Mouse (Mus musculus) midbrain, embryonic 13.5 days (tissue): Measurements from ENCODE around the gene Rnf31. TPM values are rescaled to one million over a fixed set of nuclear protein-coding genes. Genes with fewer than 3 reads are reported as not detected.
A peak's percentile ranks its signal among the peaks of the same experiment; 100 is the strongest.

Experiments used
- ATAC-seq: fragments of 200-750 bp; cut with Nextera tagmentation; 2 replicates; pipeline ENCODE4 v1.8.0; 2017; ENCODE audit warnings: mild to moderate bottlenecking, moderate TSS enrichment, moderate library complexity
- H3K27ac ChIP-seq: fragments of 300-500 bp; sonication (generic); 2 replicates; pipeline ENCODE4 v1.5.1; 2015; ENCODE audit warnings: inconsistent platforms, mild to moderate bottlenecking, moderate library complexity
- H3K27me3 ChIP-seq: fragments of 300-500 bp; sonication (generic); 2 replicates; pipeline ENCODE4 v1.6.1; 2015; ENCODE audit warnings: mild to moderate bottlenecking, inconsistent platforms
- H3K36me3 ChIP-seq: fragments of 300-500 bp; sonication (generic); 2 replicates; pipeline ENCODE4 v1.6.1; 2015; ENCODE audit warnings: mild to moderate bottlenecking, inconsistent platforms
- H3K4me1 ChIP-seq: fragments of 300-500 bp; sonication (generic); replicated peaks from 2 replicates; pipeline ENCODE4 v1.6.1; 2015; ENCODE audit warnings: inconsistent platforms
- H3K4me2 ChIP-seq: fragments of 300-500 bp; sonication (generic); replicated peaks from 2 replicates; pipeline ENCODE4 v1.6.1; 2015; ENCODE audit warnings: moderate library complexity, mild to moderate bottlenecking, inconsistent platforms
- H3K4me3 ChIP-seq: fragments of 300-500 bp; sonication (generic); replicated peaks from 2 replicates; pipeline ENCODE4 v1.5.1; 2015; ENCODE audit warnings: mild to moderate bottlenecking, inconsistent platforms
- H3K9ac ChIP-seq: fragments of 300-500 bp; sonication (generic); replicated peaks from 2 replicates; pipeline ENCODE4 v1.6.1; 2015; ENCODE audit warnings: mild to moderate bottlenecking, inconsistent platforms
- H3K9me3 ChIP-seq: fragments of 300-500 bp; sonication (generic); 2 replicates; pipeline ENCODE4 v1.6.1; 2016; ENCODE audit warnings: mild to moderate bottlenecking, inconsistent platforms
- WGBS: fragments of 180-500 bp; shearing (Covaris S2); methylation state at CpG from one replicate; pipeline ENCODE4 v1.1.7; 2015; 5-methylcytosine and 5-hydroxymethylcytosine counted together
- polyA plus RNA-seq: library from polyadenylated mRNA; unstranded; fragments of >200 nt; fragmentation: Nextera tagmentation; extraction: Ambion mirVana; gene quantifications from 2 replicates; pipeline ENCODE4 v1.2.1, GENCODE M21; 2015

Gene Rnf31
- polyA plus RNA-seq, 1 experiment from 2014 or later: 22.0 TPM

DNA sequence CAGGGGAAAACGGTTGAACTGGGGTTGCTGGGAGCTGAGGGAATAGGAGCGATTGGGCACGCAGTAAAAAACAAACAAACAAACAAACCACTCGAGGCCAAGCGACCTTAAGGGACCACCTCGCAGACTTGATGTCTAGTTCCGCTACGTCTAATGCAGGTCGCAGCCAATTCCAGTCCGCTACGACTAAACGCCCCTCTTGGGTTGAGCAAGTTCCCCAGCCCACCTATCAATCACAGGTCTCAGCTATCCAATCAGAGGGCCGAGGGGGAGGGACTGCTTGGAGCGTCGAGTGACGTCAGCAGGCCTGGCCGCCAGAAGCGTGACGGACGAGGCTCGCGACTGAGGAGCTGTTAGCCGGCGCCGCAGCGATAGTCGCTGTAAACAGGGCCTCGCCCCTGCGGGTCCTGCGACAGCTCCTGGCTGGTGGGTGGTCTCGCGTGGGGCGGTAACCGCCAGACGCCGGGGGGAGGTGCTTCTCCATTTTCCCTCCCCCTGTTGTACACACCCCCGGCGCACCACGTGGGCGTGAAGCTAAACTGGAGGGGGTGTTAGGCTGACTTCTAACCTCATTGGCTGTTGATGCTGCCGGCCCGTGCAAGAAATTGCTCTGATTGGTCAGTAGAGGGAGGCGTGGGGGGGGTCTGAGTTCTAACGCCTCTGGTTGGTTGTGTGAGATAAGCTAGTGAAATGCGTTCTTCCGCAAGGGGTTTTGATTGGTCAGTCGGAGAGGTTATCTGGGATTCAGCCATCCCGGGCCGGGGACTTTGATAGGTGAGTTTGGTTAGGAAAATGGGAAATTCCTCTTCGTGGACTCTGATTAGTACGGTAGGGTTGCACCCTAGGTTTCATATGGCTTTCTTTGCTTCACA lies 31.1 kb upstream of the Rnf31 start, which contains the start of gene A730061H03Rik:
Gene A730061H03Rik (minus strand): TSS at position 205 of the 872 bp plus-strand sequence.
- under 1% methylated on average over 51 of the region's 51 CpGs for WGBS

DNA sequence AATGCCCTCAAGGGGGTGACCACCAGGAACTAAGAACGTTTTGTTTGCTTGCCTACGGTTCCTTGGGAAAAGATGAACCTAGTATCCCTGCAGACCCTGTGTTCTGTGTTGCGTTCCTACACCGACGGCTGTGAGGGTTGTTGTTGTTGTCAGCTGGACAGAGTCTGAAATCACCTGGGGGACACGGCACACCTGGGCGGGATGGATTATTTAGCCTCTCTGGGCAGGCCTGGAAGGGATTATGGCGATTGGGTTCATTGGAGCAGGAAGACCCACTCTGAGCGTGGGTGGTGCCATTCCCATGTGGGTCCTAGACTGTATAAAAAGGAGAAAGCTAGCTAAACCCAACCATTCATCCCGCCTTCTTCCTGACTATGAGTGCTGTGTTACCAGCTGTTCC lies 29.6 kb upstream of the Rnf31 start:
- 91% methylated on average over 10 of the region's 10 CpGs for WGBS
- no peaks in the 10 kb centered on the region for H3K27me3 ChIP-seq
- H3K36me3 ChIP-seq: peaks cover 42% of the 10 kb centered on the region
- peak overlapping the region; percentile 86 for H3K4me2 ChIP-seq
- peaks cover 24% of the 10 kb centered on the region for H3K4me1 ChIP-seq
- ATAC-seq: no peak
- H3K27ac ChIP-seq: no peak overlapping the region
- H3K9ac ChIP-seq: no peak overlapping the region
- H3K4me3 ChIP-seq: 0 out of 2 replicates have a peak overlapping the region, but pooled peaks have one; percentile 56
- no peaks in the 10 kb centered on the region for H3K9me3 ChIP-seq

More for the DNA sequence above, 31.1 kb upstream of the Rnf31 start, which contains the start of gene A730061H03Rik:
- H3K9ac ChIP-seq: peak within 1 kb of the TSS; percentile 76
- peaks cover 24% of the 10 kb centered on the region for H3K4me1 ChIP-seq
- no peaks in the 10 kb centered on the region for H3K9me3 ChIP-seq
- H3K27me3 ChIP-seq: no peaks in the 10 kb centered on the region
- peak within 1 kb of the TSS; percentile 56 for H3K4me3 ChIP-seq
- peaks cover 28% of the 10 kb centered on the region for H3K36me3 ChIP-seq
- peak within 1 kb of the TSS; percentile 97 for H3K27ac ChIP-seq
- ATAC-seq: peak; percentile 98
- H3K4me2 ChIP-seq: peak within 1 kb of the TSS; percentile 86

DNA sequence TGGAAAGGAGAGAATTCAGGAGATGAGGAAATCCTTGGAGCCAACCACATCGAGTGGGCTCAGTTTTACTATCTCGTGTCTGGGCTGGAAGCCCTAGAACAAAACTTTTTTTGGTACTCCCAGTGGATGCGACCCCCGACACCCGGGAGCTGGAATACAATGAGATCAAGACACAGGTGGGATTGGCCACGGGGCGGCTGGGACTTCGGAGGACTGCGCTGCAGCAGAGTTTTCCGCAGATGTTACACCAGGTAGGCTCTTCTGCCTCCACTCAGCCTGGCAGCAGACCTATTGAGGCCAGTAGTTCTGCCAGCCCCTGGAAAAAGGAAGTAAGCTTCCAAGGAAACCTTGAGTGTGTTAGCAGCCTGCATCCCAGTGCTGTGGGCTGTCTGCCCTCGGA lies 28.3 kb upstream of the Rnf31 start:
- H3K27me3 ChIP-seq: no peaks in the 10 kb centered on the region

GRCm38 (mm10) chr14:55565748-55566147 lies 25.8 kb upstream of the Rnf31 start:
- H3K4me3 ChIP-seq: no peak overlapping the region
- no peaks in the 10 kb centered on the region for H3K9me3 ChIP-seq
- no peak overlapping the region for H3K27ac ChIP-seq
- no peaks in the 10 kb centered on the region for H3K27me3 ChIP-seq
- 86% methylated on average over 3 of the region's 3 CpGs for WGBS
- no peak for ATAC-seq
- peaks cover 17% of the 10 kb centered on the region for H3K4me1 ChIP-seq
- H3K9ac ChIP-seq: no peak overlapping the region
- H3K4me2 ChIP-seq: no peak overlapping the region
- peaks cover 81% of the 10 kb centered on the region for H3K36me3 ChIP-seq

More for the DNA sequence above, 28.3 kb upstream of the Rnf31 start:
- Histone ChIP-seq H3K9ac (no peak overlapping the region), H3K4me3 (no peak overlapping the region), H3K4me1 (peaks cover 24% of the 10 kb centered on the region), H3K4me2 (no peak overlapping the region), H3K9me3 (no peaks in the 10 kb centered on the region), H3K27ac (no peak overlapping the region), H3K36me3 (peaks cover 56% of the 10 kb centered on the region)
- no peak for ATAC-seq
- WGBS: 90% methylated on average over 11 of the region's 11 CpGs

DNA sequence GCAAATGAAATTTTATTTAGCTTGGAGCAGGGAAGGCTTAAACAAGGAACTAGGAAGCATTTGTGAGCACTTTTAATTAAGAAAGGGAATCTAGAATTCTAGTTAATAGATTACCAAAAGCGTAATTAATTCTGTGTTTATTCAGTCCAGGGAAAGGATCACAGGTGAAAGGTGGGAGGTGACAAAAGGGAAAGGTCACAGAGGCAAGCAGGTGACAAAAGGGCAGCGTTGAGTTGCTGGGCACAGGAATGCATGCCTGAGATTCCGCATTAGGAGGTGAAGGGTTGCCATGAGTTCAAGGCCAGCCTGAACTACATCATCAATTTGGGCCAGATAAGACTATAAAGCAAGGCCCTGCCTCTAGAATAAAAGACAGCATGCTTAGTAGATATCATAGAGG lies 24.0 kb upstream of the Rnf31 start:
- 89% methylated on average over 3 of the region's 3 CpGs for WGBS
- H3K9ac ChIP-seq: 0 out of 2 replicates have a peak overlapping the region, but pooled peaks have one; percentile 14
- no peak for ATAC-seq
- no peak overlapping the region for H3K27ac ChIP-seq
- H3K27me3 ChIP-seq: no peaks in the 10 kb centered on the region
- H3K36me3 ChIP-seq: peaks cover 84% of the 10 kb centered on the region
- H3K4me3 ChIP-seq: no peak overlapping the region
- no peaks in the 10 kb centered on the region for H3K9me3 ChIP-seq
- H3K4me2 ChIP-seq: no peak overlapping the region
- 0 out of 2 replicates have a peak, but pooled peaks cover 2% of the 10 kb centered on the region for H3K4me1 ChIP-seq

GRCm38 (mm10) chr14:55570588-55570987 lies 20.9 kb upstream of the Rnf31 start:
- Histone ChIP-seq H3K9ac (no peak overlapping the region), H3K4me3 (no peak overlapping the region), H3K4me2 (no peak overlapping the region), H3K27ac (no peak overlapping the region), H3K27me3 (no peaks in the 10 kb centered on the region), H3K4me1 (no peaks in the 10 kb centered on the region), H3K36me3 (peaks cover 55% of the 10 kb centered on the region), H3K9me3 (no peaks in the 10 kb centered on the region)
- no peak for ATAC-seq
- WGBS: 88% methylated on average over 2 of the region's 2 CpGs

DNA sequence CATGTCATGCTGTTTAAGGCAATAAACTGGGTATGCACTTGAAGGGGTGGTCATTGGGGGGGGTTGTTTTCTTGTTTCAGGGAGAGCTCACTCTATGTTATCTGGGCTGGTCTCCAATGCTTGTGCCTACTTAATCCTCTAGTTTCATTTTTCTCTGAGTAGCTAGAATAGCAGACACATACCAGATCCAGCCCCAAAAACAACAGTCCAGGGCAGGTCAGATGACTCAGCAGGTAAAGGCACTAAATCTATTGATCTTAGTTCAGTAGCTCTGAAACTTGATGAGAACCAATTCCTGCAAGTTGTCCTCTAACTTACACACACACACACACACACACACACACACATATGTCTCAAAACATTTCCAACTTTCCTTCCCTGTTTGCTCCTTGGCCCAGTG lies 19.7 kb upstream of the Rnf31 start:
- H3K9ac ChIP-seq: no peak overlapping the region
- ATAC-seq: no peak
- no peaks in the 10 kb centered on the region for H3K9me3 ChIP-seq
- no peak overlapping the region for H3K4me3 ChIP-seq
- H3K27me3 ChIP-seq: no peaks in the 10 kb centered on the region
- H3K4me2 ChIP-seq: no peak overlapping the region
- peaks cover 43% of the 10 kb centered on the region for H3K36me3 ChIP-seq
- no peaks in the 10 kb centered on the region for H3K4me1 ChIP-seq
- no peak overlapping the region for H3K27ac ChIP-seq

GRCm38 (mm10) chr14:55575302-55575701 lies 16.2 kb upstream of the Rnf31 start, which contains the start of gene Fitm1:
Gene Fitm1 (plus strand): TSS chr14:55575617.
- peaks cover 14% of the 10 kb centered on the region for H3K36me3 ChIP-seq
- H3K27me3 ChIP-seq: no peaks in the 10 kb centered on the region
- H3K4me2 ChIP-seq: no peak within 1 kb of the TSS
- no peaks in the 10 kb centered on the region for H3K9me3 ChIP-seq
- no peak within 1 kb of the TSS for H3K4me3 ChIP-seq
- ATAC-seq: no peak
- no peak within 1 kb of the TSS for H3K9ac ChIP-seq
- H3K4me1 ChIP-seq: peaks cover 20% of the 10 kb centered on the region
- 79% methylated on average over 8 of the region's 8 CpGs for WGBS
- H3K27ac ChIP-seq: no peak within 1 kb of the TSS

DNA sequence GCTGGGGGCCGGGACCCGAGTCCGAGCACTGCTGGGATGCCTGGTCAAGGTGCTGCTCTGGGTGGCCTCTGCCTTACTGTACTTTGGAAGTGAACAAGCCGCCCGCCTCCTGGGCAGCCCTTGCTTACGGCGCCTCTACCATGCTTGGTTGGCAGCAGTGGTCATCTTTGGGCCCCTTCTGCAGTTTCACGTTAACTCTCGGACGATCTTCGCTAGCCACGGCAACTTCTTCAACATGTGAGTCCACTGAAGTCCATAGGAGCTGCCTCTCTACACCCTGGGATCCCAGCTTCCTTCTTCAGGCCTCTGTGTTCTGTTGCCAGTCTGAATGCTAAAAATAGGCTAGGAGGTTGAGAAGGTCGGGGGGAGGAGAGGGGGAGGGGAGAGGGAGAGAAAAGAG lies 15.8 kb upstream of the Rnf31 start:
- WGBS: 77% methylated on average over 13 of the region's 13 CpGs
- H3K4me1 ChIP-seq: peaks cover 20% of the 10 kb centered on the region
- no peak for ATAC-seq
- peaks cover 14% of the 10 kb centered on the region for H3K36me3 ChIP-seq
- no peak overlapping the region for H3K27ac ChIP-seq
- no peaks in the 10 kb centered on the region for H3K27me3 ChIP-seq
- no peaks in the 10 kb centered on the region for H3K9me3 ChIP-seq
- no peak overlapping the region for H3K4me2 ChIP-seq
- H3K9ac ChIP-seq: no peak overlapping the region
- H3K4me3 ChIP-seq: no peak overlapping the region

DNA sequence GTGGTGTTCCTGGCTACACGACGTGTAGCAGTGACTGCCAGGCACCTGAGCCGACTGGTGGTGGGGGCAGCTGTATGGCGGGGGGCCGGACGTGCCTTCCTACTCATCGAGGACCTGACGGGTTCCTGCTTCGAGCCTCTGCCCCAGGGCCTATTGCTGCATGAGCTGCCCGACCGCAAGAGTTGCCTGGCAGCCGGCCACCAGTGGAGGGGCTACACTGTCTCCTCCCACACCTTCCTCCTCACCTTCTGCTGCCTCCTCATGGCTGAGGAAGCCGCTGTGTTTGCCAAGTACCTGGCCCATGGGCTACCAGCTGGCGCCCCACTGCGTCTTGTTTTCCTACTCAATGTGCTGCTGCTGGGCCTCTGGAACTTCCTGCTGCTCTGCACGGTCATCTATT lies 15.1 kb upstream of the Rnf31 start:
- 85% methylated on average over 16 of the region's 16 CpGs for WGBS
- Histone ChIP-seq H3K4me2 (no peak overlapping the region), H3K9me3 (no peaks in the 10 kb centered on the region), H3K27me3 (no peaks in the 10 kb centered on the region), H3K36me3 (peaks cover 17% of the 10 kb centered on the region), H3K4me3 (no peak overlapping the region), H3K9ac (no peak overlapping the region), H3K4me1 (peaks cover 20% of the 10 kb centered on the region), H3K27ac (no peak overlapping the region)
- ATAC-seq: no peak

DNA sequence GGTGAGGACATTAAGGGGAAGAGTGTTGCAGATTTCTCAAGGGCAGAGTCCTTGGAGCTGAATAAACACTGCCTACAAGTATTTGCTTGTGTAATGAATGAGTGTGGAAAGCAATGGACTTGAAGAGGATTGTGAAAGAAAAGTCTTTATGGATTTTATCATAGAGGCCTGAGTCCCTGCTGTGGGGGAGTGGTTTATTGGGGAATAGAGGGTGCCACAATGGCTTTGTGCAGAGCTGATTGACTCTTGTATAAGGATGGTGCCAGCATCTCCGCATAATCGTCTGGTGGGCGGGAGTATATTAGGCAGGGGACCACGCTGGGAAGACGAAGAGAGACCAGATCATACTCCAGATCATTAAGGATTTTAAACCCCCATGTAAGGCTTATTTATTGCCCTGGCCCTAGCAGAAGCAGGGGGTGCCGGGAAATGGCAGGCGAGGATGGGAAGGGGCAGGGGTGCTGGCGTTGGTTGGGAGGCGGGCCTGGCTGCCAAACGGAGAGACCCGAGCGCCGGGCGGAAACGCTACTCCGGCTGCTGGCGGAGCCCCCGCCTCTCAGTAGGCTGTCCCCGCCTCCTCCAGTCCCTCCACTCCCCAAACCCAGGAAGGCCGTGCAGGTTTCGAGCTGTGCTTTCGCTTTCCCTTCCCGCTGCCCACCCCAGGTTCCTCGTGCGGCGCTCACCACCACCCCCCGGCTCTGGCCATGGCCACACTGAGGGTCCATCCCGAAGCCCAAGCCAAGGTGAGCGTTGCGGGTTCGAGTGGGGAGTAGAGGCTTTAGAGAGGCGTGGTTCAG lies 13.4 kb upstream of the Rnf31 start, which contains the start of gene Psme1:
Gene Psme1 (plus strand): TSS at position 253 of the 797 bp plus-strand sequence.
- Histone ChIP-seq H3K9ac (peak within 1 kb of the TSS; percentile 81), H3K4me2 (peak within 1 kb of the TSS; percentile 88), H3K27ac (peak within 1 kb of the TSS; percentile 86), H3K4me3 (peak within 1 kb of the TSS; percentile 53), H3K36me3 (peaks cover 21% of the 10 kb centered on the region), H3K27me3 (no peaks in the 10 kb centered on the region), H3K9me3 (no peaks in the 10 kb centered on the region), H3K4me1 (peaks cover 20% of the 10 kb centered on the region)
- WGBS: under 1% methylated on average over 31 of the region's 32 CpGs
- peak; percentile 94 for ATAC-seq
